Mouse (Mus musculus): ENCODE data around the gene Akap5. TPM values are rescaled to one million over a fixed set of nuclear protein-coding genes. Genes with fewer than 3 reads are reported as not detected.

The Akap5 gene
- polyA plus RNA-seq (2014; fragmentation: Nextera tagmentation; extraction: Ambion mirVana): 3.6 and 5.2 TPM in 2 replicates

GRCm38 (mm10) chr12:76324679-76325431 is at the start of gene Akap5:
TSS of gene Akap5 (plus strand) at chr12:76324891.
- H3K27ac ChIP-seq (ENCODE audit: low read depth, low read length): no peak within 1 kb of the TSS
- no peaks in the 10 kb centered on the region for H3K36me3 ChIP-seq (ENCODE audit: control insufficient read depth, insufficient read depth, low read length)
- peak within 1 kb of the TSS; percentile 56 for H3K4me3 ChIP-seq (ENCODE audit: low read depth, low read length)
- DNase-seq (ENCODE audit: low spot score): peak; percentile 95
- H3K9me3 ChIP-seq (ENCODE audit: control insufficient read depth, low read length): no peaks in the 10 kb centered on the region
- peak within 1 kb of the TSS; percentile 76 for H3K9ac ChIP-seq (ENCODE audit: low read length)
- 1% methylated on average over 50 of the region's 53 CpGs for WGBS
- peak within 1 kb of the TSS; percentile 90 for H3K4me2 ChIP-seq (ENCODE audit: low read depth, low read length, severe bottlenecking)
- ATAC-seq (replicated peaks; ENCODE audit: low FRiP score): peak; percentile 99
- H3K27me3 ChIP-seq (ENCODE audit: control insufficient read depth, insufficient read depth, low read length): no peaks in the 10 kb centered on the region
- H3K4me1 ChIP-seq (replicated peaks; ENCODE audit: control insufficient read depth, insufficient read depth, low read length): no peaks in the 10 kb centered on the region; the same call in 1 of the 2 replicates

GRCm38 (mm10) chr12:76278209-76278608 is 46.5 kb upstream of the Akap5 start:
- Histone ChIP-seq H3K9ac (ENCODE audit: low read length) (no peak overlapping the region), H3K27ac (ENCODE audit: low read depth, low read length) (no peak overlapping the region), H3K27me3 (ENCODE audit: control insufficient read depth, insufficient read depth, low read length) (no peaks in the 10 kb centered on the region), H3K4me2 (ENCODE audit: low read depth, low read length, severe bottlenecking) (no peak overlapping the region), H3K36me3 (ENCODE audit: control insufficient read depth, insufficient read depth, low read length) (no peaks in the 10 kb centered on the region; the same call in 1 of the 2 replicates), H3K4me3 (ENCODE audit: low read depth, low read length) (no peak overlapping the region), H3K4me1 (replicated peaks; ENCODE audit: control insufficient read depth, insufficient read depth, low read length) (peaks cover 3% of the 10 kb centered on the region), H3K9me3 (ENCODE audit: control insufficient read depth, low read length) (no peaks in the 10 kb centered on the region)
- no peak for ATAC-seq (replicated peaks; ENCODE audit: low FRiP score)
- WGBS: 86% methylated on average over 6 of the region's 6 CpGs
- DNase-seq (ENCODE audit: low spot score): no peak

DNA sequence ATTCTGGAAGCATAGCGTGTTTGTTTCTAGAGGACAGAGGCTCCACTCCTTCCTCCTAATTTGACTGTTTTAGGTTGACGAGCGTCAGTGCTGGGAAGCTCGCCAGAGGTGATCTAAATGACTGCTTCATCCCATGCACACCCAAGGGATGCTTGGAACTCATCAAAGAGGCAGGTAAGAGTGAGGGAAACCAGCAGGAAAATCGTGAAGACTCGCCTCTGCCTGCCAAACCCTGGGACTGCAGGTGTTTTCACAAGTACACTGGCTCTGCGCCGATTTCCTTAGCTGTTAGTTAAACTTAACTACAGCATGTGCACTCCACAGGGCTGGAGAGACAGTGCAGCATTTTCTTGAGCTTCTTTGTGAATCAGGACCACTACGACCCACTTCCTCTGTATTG is 44.1 kb upstream of the Akap5 start:
- Histone ChIP-seq H3K4me3 (ENCODE audit: low read depth, low read length) (no peak overlapping the region), H3K4me2 (ENCODE audit: low read depth, low read length, severe bottlenecking) (no peak overlapping the region), H3K9ac (ENCODE audit: low read length) (no peak overlapping the region), H3K4me1 (replicated peaks; ENCODE audit: control insufficient read depth, insufficient read depth, low read length) (peaks cover 3% of the 10 kb centered on the region), H3K9me3 (ENCODE audit: control insufficient read depth, low read length) (no peaks in the 10 kb centered on the region), H3K27ac (ENCODE audit: low read depth, low read length) (no peak overlapping the region), H3K36me3 (ENCODE audit: control insufficient read depth, insufficient read depth, low read length) (no peaks in the 10 kb centered on the region; the same call in 1 of the 2 replicates), H3K27me3 (ENCODE audit: control insufficient read depth, insufficient read depth, low read length) (no peaks in the 10 kb centered on the region)
- no peak for DNase-seq (ENCODE audit: low spot score)
- WGBS: 93% methylated on average over 9 of the region's 9 CpGs
- no peak for ATAC-seq (replicated peaks; ENCODE audit: low FRiP score)

- H3K9ac ChIP-seq (ENCODE audit: low read length): no peak overlapping the region
- DNase-seq (ENCODE audit: low spot score) (no peak), ATAC-seq (replicated peaks; ENCODE audit: low FRiP score) (no peak)
- WGBS: 90% methylated on average over 2 of the region's 2 CpGs
- no peak overlapping the region for H3K4me3 ChIP-seq (ENCODE audit: low read depth, low read length)
- H3K27ac ChIP-seq (ENCODE audit: low read depth, low read length): no peak overlapping the region
- H3K27me3 ChIP-seq (ENCODE audit: control insufficient read depth, insufficient read depth, low read length): no peaks in the 10 kb centered on the region
- no peaks in the 10 kb centered on the region; the same call in 1 of the 2 replicates for H3K36me3 ChIP-seq (ENCODE audit: control insufficient read depth, insufficient read depth, low read length)
- H3K4me1 ChIP-seq (replicated peaks; ENCODE audit: control insufficient read depth, insufficient read depth, low read length): peaks cover 3% of the 10 kb centered on the region
- H3K9me3 ChIP-seq (ENCODE audit: control insufficient read depth, low read length): no peaks in the 10 kb centered on the region
- no peak overlapping the region for H3K4me2 ChIP-seq (ENCODE audit: low read depth, low read length, severe bottlenecking)
Observed at GRCm38 (mm10) chr12:76281111-76281660, 43.5 kb upstream of the Akap5 start.

- Histone ChIP-seq H3K27me3 (ENCODE audit: control insufficient read depth, insufficient read depth, low read length) (no peaks in the 10 kb centered on the region), H3K4me2 (ENCODE audit: low read depth, low read length, severe bottlenecking) (no peak overlapping the region), H3K36me3 (ENCODE audit: control insufficient read depth, insufficient read depth, low read length) (no peaks in the 10 kb centered on the region; the same call in 1 of the 2 replicates), H3K4me1 (replicated peaks; ENCODE audit: control insufficient read depth, insufficient read depth, low read length) (peaks cover 3% of the 10 kb centered on the region), H3K4me3 (ENCODE audit: low read depth, low read length) (no peak overlapping the region), H3K27ac (ENCODE audit: low read depth, low read length) (no peak overlapping the region), H3K9ac (ENCODE audit: low read length) (no peak overlapping the region), H3K9me3 (ENCODE audit: control insufficient read depth, low read length) (no peaks in the 10 kb centered on the region)
- peak; percentile 57 for DNase-seq (ENCODE audit: low spot score)
- 83% methylated on average over 4 of the region's 4 CpGs for WGBS
- no peak for ATAC-seq (replicated peaks; ENCODE audit: low FRiP score)
Observed at GRCm38 (mm10) chr12:76282132-76282531, 42.6 kb upstream of the Akap5 start.

DNA sequence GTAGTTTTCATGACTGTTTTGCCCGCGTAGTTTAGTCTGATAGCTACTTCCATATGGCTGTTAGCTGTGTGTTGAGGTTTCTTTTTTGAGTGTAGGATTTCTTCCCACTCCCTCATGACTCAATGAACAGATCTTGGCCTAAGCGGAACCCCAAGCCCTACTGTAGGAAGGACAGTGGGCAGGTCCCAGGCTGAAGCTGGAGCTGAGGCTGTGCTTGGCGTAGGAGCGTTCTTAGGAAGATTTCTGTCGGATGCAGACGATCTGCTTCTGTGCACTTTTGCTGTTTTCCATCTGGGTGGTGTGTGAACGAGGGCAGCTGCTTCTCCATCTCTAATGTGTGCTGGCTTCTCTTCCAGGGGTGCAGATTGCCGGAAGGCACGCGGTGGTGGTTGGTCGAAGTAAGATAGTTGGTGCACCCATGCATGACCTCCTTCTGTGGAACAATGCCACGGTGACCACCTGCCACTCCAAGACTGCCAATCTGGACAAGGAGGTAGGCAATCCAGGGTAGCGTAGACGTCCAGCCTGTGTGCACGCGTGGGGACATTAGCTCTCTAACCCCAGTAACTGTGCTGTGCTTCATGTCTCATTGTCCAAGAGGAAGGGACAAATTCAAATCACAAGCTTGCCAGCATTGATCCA is 42.0 kb upstream of the Akap5 start:
- no peaks in the 10 kb centered on the region for H3K27me3 ChIP-seq (ENCODE audit: control insufficient read depth, insufficient read depth, low read length)
- DNase-seq (ENCODE audit: low spot score): no peak
- no peak overlapping the region for H3K27ac ChIP-seq (ENCODE audit: low read depth, low read length)
- H3K4me2 ChIP-seq (ENCODE audit: low read depth, low read length, severe bottlenecking): no peak overlapping the region
- no peaks in the 10 kb centered on the region; the same call in 1 of the 2 replicates for H3K36me3 ChIP-seq (ENCODE audit: control insufficient read depth, insufficient read depth, low read length)
- WGBS: 93% methylated on average over 17 of the region's 17 CpGs
- H3K4me1 ChIP-seq (replicated peaks; ENCODE audit: control insufficient read depth, insufficient read depth, low read length): peaks cover 5% of the 10 kb centered on the region
- ATAC-seq (replicated peaks; ENCODE audit: low FRiP score): no peak
- H3K9me3 ChIP-seq (ENCODE audit: control insufficient read depth, low read length): no peaks in the 10 kb centered on the region
- no peak overlapping the region for H3K9ac ChIP-seq (ENCODE audit: low read length)
- H3K4me3 ChIP-seq (ENCODE audit: low read depth, low read length): no peak overlapping the region

DNA sequence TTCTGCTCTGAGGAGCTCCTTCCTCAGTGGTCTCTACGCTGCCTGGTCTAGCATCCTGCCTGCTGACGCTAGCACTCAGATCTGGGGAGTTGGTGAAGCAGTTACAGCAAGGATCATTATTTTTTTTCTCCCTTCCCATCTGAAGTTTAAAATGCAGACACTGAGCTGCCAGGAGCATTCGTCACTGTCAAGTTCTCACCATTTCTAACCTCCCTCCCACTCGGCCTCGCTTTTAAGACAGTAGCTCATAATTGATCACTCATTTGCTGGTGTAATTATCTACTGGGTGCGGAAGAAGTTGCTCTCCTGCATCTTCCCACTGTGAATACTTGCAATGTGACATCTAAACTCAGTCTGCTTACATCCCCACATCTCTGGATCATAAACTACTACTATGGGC is 39.3 kb upstream of the Akap5 start:
- no peak for DNase-seq (ENCODE audit: low spot score)
- ATAC-seq (replicated peaks; ENCODE audit: low FRiP score): no peak
- no peak overlapping the region for H3K4me3 ChIP-seq (ENCODE audit: low read depth, low read length)
- 96% methylated on average over 6 of the region's 6 CpGs for WGBS
- no peak overlapping the region for H3K4me2 ChIP-seq (ENCODE audit: low read depth, low read length, severe bottlenecking)
- H3K27ac ChIP-seq (ENCODE audit: low read depth, low read length): no peak overlapping the region
- H3K9me3 ChIP-seq (ENCODE audit: control insufficient read depth, low read length): no peaks in the 10 kb centered on the region
- no peak overlapping the region for H3K9ac ChIP-seq (ENCODE audit: low read length)
- H3K36me3 ChIP-seq (ENCODE audit: control insufficient read depth, insufficient read depth, low read length): no peaks in the 10 kb centered on the region; the same call in 1 of the 2 replicates
- no peaks in the 10 kb centered on the region for H3K27me3 ChIP-seq (ENCODE audit: control insufficient read depth, insufficient read depth, low read length)
- H3K4me1 ChIP-seq (replicated peaks; ENCODE audit: control insufficient read depth, insufficient read depth, low read length): peaks cover 5% of the 10 kb centered on the region

DNA sequence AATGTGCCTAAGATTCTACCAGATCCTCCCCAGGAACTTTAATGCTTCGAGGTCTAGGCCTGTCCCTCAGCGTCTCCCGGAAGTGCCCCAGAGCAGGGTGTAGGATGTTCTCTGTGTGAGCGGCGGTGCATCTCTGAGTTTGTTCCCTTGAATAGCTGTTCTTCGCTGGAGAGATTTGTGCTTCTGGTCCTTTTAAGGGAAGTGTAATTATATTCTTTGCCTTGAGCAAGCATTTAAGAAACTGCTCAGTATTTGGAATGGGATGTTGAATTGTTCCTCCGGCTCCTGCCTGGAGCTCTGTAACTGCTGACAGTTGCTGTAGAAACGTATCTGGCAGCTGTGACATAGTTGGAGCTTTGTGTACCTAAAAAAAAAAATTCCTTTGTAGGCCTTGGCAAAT is 36.7 kb upstream of the Akap5 start:
- H3K4me3 ChIP-seq (ENCODE audit: low read depth, low read length): no peak overlapping the region
- no peak overlapping the region; the same call in 1 of the 2 replicates for H3K9ac ChIP-seq (ENCODE audit: low read length)
- H3K27ac ChIP-seq (ENCODE audit: low read depth, low read length): peak overlapping the region; percentile 50; the same call in 1 of the 2 replicates
- no peak for ATAC-seq (replicated peaks; ENCODE audit: low FRiP score)
- no peaks in the 10 kb centered on the region for H3K27me3 ChIP-seq (ENCODE audit: control insufficient read depth, insufficient read depth, low read length)
- H3K4me1 ChIP-seq (replicated peaks; ENCODE audit: control insufficient read depth, insufficient read depth, low read length): peaks cover 2% of the 10 kb centered on the region; the same call in 1 of the 2 replicates
- 63% methylated on average over 8 of the region's 8 CpGs for WGBS
- H3K4me2 ChIP-seq (ENCODE audit: low read depth, low read length, severe bottlenecking): no peak overlapping the region
- no peaks in the 10 kb centered on the region; the same call in 1 of the 2 replicates for H3K36me3 ChIP-seq (ENCODE audit: control insufficient read depth, insufficient read depth, low read length)
- no peak for DNase-seq (ENCODE audit: low spot score)
- H3K9me3 ChIP-seq (ENCODE audit: control insufficient read depth, low read length): no peaks in the 10 kb centered on the region
